Mouse (Mus musculus): ENCODE measurements around the gene Mchr1. TPM values are rescaled to one million over a fixed set of nuclear protein-coding genes. Genes with fewer than 3 reads are reported as not detected.
A peak's percentile ranks its signal among the peaks of the same experiment; 100 is the strongest.

Gene Mchr1
- 0.42 and 0.46 TPM in 2 replicates for polyA plus RNA-seq (2014; fragmentation: Nextera tagmentation; extraction: Ambion mirVana)

DNA sequence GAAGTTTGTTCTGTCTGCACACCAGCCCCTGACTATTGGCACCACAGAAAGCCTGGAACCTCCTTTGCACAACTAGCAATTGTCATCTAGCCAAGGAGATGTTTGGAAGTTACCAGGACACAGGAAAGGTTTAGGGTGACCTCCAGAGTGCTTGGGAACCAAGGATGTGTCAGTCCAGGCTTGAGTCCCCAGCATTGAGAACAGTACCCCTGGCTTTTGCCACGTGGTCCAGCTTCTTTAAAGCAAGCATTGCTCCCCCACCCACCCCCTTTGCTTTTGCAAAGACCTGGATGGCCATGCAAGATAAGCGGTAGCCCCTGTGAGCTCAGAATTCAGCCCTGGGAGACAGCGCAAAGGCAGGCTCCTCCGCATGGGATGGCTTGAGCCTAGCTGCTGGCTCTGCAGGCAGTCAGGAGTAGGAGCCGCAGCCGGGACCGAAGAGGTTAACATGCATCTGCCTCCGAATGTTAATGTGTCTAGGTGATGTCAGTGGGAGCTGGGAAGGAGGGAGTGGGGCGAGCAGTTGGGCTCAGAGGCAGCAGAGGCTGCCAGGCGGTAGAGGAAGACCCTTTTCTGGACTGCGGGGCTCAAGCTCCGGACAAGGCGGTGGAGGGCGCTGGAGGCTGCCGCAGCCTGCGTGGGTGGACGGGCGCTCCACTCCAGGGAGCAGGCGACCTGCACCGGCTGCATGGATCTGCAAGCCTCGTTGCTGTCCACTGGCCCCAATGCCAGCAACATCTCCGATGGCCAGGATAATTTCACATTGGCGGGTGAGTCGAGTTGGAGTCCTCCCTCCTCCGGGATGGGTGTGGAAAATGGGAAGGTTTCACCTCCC lies at the start of gene Mchr1:
Gene Mchr1 (plus strand): TSS at position 414 of the 835 bp plus-strand sequence.
- peak within 1 kb of the TSS; percentile 38 for H3K9ac ChIP-seq
- H3K27ac ChIP-seq (ENCODE audit: low read depth), result no peak within 1 kb of the TSS
- peaks cover 14% of the 10 kb centered on the region for H3K27me3 ChIP-seq (ENCODE audit: insufficient read depth, low read length)
- 1% methylated on average over 25 of the region's 25 CpGs for WGBS
- ATAC-seq (ENCODE audit: insufficient read depth) (peak; percentile 81), DNase-seq (peak; percentile 76)
- peak within 1 kb of the TSS; percentile 31 for H3K4me3 ChIP-seq (ENCODE audit: low read depth, low read length)
- H3K4me2 ChIP-seq, result peak within 1 kb of the TSS; percentile 64
- peak; percentile 56 for TF ChIP-seq CTCF (IDR thresholded peaks at IDR 0.05; ENCODE audit: low read depth)
- no peaks in the 10 kb centered on the region for H3K36me3 ChIP-seq (ENCODE audit: insufficient read depth)
- no peaks in the 10 kb centered on the region for H3K4me1 ChIP-seq (ENCODE audit: insufficient read depth)
- H3K9me3 ChIP-seq (ENCODE audit: low read depth, low read length), result no peaks in the 10 kb centered on the region

- H3K27ac ChIP-seq (ENCODE audit: low read depth), result no peak overlapping the region
- WGBS, result 89% methylated on average over 2 of the region's 2 CpGs
- peaks cover 7% of the 10 kb centered on the region; the same call in 1 of the 2 replicates for H3K36me3 ChIP-seq (ENCODE audit: insufficient read depth)
- peak overlapping the region; percentile 89 for H3K4me2 ChIP-seq
- DNase-seq, result no peak
- H3K9ac ChIP-seq, result no peak overlapping the region
- TF ChIP-seq CTCF (IDR thresholded peaks at IDR 0.05; ENCODE audit: low read depth), result no peak
- no peak for ATAC-seq (ENCODE audit: insufficient read depth)
- H3K4me1 ChIP-seq (ENCODE audit: insufficient read depth), result no peaks in the 10 kb centered on the region; the same call in 1 of the 2 replicates
- H3K4me3 ChIP-seq (ENCODE audit: low read depth, low read length), result peak overlapping the region; percentile 92; the same call in 1 of the 2 replicates
- no peaks in the 10 kb centered on the region for H3K9me3 ChIP-seq (ENCODE audit: low read depth, low read length)
- H3K27me3 ChIP-seq (ENCODE audit: insufficient read depth, low read length), result no peaks in the 10 kb centered on the region
Observed at GRCm38 (mm10) chr15:81189061-81189460, 46.2 kb upstream of the Mchr1 start.

GRCm38 (mm10) chr15:81190011-81190629 lies 45.2 kb upstream of the Mchr1 start:
- Histone ChIP-seq H3K4me3 (ENCODE audit: low read depth, low read length) (peak overlapping the region; percentile 92), H3K27ac (ENCODE audit: low read depth) (peak overlapping the region; percentile 55; the same call in 1 of the 2 replicates), H3K9ac (peak overlapping the region; percentile 80), H3K4me2 (peak overlapping the region; percentile 89), H3K4me1 (ENCODE audit: insufficient read depth) (no peaks in the 10 kb centered on the region; the same call in 1 of the 2 replicates), H3K9me3 (ENCODE audit: low read depth, low read length) (no peaks in the 10 kb centered on the region), H3K27me3 (ENCODE audit: insufficient read depth, low read length) (no peaks in the 10 kb centered on the region), H3K36me3 (ENCODE audit: insufficient read depth) (peaks cover 7% of the 10 kb centered on the region; the same call in 1 of the 2 replicates)
- peak; percentile 34 for DNase-seq
- WGBS, result under 1% methylated on average over 46 of the region's 46 CpGs
- TF ChIP-seq CTCF (IDR thresholded peaks at IDR 0.05; ENCODE audit: low read depth), result no peak
- ATAC-seq (ENCODE audit: insufficient read depth), result peak; percentile 62

DNA sequence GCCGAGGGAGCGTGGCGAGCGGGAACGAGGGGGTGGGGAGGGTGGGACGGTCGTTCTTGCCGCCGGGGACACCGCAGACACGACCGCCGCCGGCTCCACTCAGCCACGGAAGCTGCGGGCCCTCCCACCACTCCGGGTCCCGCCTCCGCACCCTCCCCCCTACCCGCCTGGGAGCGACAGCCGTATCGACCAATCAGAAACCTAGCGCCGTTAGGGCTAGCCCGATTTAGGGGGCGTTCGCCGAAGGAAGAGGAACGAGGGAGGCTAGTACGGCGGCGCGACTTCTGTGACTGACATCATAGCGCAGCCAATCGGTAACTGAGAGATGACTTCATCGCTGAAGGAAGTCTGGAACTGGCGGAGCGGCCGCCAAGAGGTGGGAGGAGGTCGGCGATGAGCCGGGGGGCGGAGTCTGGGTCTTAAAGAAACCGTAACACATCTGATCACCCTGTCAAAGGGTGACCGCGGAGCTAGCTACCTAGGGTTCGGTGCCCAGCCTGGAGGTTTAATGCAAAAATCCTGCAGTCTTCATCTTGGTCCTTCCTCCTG lies 44.6 kb upstream of the Mchr1 start, which contains the start of gene Mrtfa:
Gene Mrtfa (minus strand): TSS at position 128 of the 549 bp plus-strand sequence.
- peak within 1 kb of the TSS; percentile 92 for H3K4me3 ChIP-seq (ENCODE audit: low read depth, low read length)
- peaks cover 7% of the 10 kb centered on the region; the same call in 1 of the 2 replicates for H3K36me3 ChIP-seq (ENCODE audit: insufficient read depth)
- WGBS, result under 1% methylated on average over 48 of the region's 48 CpGs
- H3K4me2 ChIP-seq, result peak within 1 kb of the TSS; percentile 89
- H3K9ac ChIP-seq, result peak within 1 kb of the TSS; percentile 80
- peak within 1 kb of the TSS; percentile 55; the same call in 1 of the 2 replicates for H3K27ac ChIP-seq (ENCODE audit: low read depth)
- H3K4me1 ChIP-seq (ENCODE audit: insufficient read depth), result no peaks in the 10 kb centered on the region; the same call in 1 of the 2 replicates
- H3K27me3 ChIP-seq (ENCODE audit: insufficient read depth, low read length), result no peaks in the 10 kb centered on the region
- H3K9me3 ChIP-seq (ENCODE audit: low read depth, low read length), result no peaks in the 10 kb centered on the region
- DNase-seq (peak; percentile 100), ATAC-seq (ENCODE audit: insufficient read depth) (peak; percentile 99)
- TF ChIP-seq CTCF (IDR thresholded peaks at IDR 0.05; ENCODE audit: low read depth), result no peak

GRCm38 (mm10) chr15:81191303-81191702 lies 44.0 kb upstream of the Mchr1 start:
- DNase-seq (no peak), ATAC-seq (ENCODE audit: insufficient read depth) (no peak)
- H3K27ac ChIP-seq (ENCODE audit: low read depth), result peak overlapping the region; percentile 40; the same call in 1 of the 2 replicates
- H3K27me3 ChIP-seq (ENCODE audit: insufficient read depth, low read length), result no peaks in the 10 kb centered on the region
- H3K4me1 ChIP-seq (ENCODE audit: insufficient read depth), result no peaks in the 10 kb centered on the region; the same call in 1 of the 2 replicates
- H3K9me3 ChIP-seq (ENCODE audit: low read depth, low read length), result no peaks in the 10 kb centered on the region
- peaks cover 7% of the 10 kb centered on the region; the same call in 1 of the 2 replicates for H3K36me3 ChIP-seq (ENCODE audit: insufficient read depth)
- peak overlapping the region; percentile 92 for H3K4me3 ChIP-seq (ENCODE audit: low read depth, low read length)
- WGBS, result 20% methylated on average over 9 of the region's 9 CpGs
- peak overlapping the region; percentile 58 for H3K9ac ChIP-seq
- no peak for TF ChIP-seq CTCF (IDR thresholded peaks at IDR 0.05; ENCODE audit: low read depth)
- H3K4me2 ChIP-seq, result peak overlapping the region; percentile 70

DNA sequence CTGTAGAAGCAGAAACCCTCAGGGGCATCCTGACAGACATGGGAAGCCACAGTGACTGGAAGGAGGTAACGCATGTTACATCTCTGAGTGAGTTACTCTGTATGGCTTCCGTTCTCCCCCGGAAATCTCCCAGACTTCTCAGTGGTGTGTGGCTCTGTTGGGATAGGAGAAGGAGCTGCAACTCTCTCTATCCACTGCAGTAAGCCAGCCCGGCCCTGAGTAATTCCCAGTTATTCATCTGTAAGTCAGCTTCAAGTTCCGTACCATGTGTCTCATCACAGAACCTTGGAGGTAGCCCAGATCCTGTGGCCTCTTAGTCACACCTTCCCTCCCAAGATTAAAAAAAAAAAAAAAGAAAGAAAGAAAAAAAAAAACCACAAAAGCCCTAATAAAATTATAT lies 43.0 kb upstream of the Mchr1 start:
- DNase-seq (no peak), ATAC-seq (ENCODE audit: insufficient read depth) (no peak)
- Histone ChIP-seq H3K27me3 (ENCODE audit: insufficient read depth, low read length) (no peaks in the 10 kb centered on the region), H3K27ac (ENCODE audit: low read depth) (no peak overlapping the region), H3K4me2 (no peak overlapping the region), H3K36me3 (ENCODE audit: insufficient read depth) (peaks cover 7% of the 10 kb centered on the region; the same call in 1 of the 2 replicates), H3K9me3 (ENCODE audit: low read depth, low read length) (no peaks in the 10 kb centered on the region), H3K4me1 (ENCODE audit: insufficient read depth) (no peaks in the 10 kb centered on the region; the same call in 1 of the 2 replicates), H3K4me3 (ENCODE audit: low read depth, low read length) (no peak overlapping the region), H3K9ac (no peak overlapping the region)
- WGBS, result 83% methylated on average over 5 of the region's 5 CpGs
- TF ChIP-seq CTCF (IDR thresholded peaks at IDR 0.05; ENCODE audit: low read depth), result no peak

Measured in lung, embryonic 14.5 days (tissue).